Mouse (Mus musculus) brain, embryonic 18.5 days (tissue): ENCODE measurements around the gene Wrnip1.

Experiments
- DNase-seq: peaks from one replicate; pipeline ENCODE4 v3.0.0-alpha.2; 2012; ENCODE audit warnings: low read depth, low spot score

Wrnip1 gene

DNA sequence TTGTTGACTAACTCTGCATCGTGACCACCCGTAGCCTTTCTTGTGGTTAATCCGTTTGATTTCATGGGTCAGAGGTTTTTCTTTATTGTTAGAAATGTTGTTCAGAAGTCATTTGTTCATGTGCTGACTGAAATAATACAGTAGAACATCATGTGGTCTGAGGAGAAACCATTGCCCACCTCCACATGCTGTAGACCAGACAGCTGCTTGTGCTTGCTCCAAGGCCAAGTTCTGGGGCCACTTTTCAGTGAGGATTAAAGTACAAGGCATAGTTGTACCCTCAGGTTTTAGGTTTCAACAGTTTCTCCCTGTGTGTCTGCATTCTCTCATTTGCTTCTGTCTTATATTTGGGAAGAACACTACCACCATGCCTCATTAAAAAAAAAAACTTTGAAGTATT is 5.8 kb downstream of the Wrnip1 start:
- no peak for DNase-seq

DNA sequence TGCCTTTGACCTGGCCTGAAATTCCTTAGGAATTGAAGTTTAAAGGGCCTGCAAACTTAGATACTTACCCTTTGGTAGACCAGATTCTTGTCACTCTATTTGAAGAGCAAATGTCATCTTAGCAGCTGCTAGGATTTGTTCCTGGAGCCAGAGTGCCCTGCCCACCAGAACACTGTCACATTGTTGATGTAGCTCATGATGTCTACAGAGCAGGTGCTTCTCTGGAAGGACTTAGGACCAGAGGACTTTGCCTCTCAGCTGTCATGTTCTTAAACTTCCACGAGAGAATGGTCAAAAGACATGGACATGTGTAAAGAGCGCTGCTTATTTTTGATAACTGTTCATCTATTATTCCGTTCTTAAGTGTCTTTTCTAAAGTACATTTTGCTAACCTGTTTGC is 17.4 kb downstream of the Wrnip1 start:
- no peak for DNase-seq

DNA sequence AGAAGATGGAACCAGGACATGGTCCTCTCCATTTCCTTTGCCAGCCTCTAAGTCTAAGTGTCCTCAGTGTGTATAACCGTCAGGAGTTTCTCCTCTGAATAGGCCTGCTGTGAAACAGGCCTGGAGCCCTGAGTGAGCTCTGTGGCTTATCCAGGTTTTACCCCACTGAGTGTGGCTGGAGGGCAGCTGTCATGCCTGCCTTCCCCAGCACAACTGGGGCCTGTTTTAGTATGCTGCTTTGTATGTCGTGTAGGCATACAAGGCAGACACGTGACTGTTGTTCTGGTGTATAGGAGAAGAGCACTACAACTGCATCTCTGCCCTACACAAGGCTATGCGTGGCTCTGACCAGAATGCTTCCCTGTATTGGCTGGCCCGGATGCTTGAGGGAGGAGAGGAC is 18.1 kb downstream of the Wrnip1 start:
- no peak for DNase-seq

DNA sequence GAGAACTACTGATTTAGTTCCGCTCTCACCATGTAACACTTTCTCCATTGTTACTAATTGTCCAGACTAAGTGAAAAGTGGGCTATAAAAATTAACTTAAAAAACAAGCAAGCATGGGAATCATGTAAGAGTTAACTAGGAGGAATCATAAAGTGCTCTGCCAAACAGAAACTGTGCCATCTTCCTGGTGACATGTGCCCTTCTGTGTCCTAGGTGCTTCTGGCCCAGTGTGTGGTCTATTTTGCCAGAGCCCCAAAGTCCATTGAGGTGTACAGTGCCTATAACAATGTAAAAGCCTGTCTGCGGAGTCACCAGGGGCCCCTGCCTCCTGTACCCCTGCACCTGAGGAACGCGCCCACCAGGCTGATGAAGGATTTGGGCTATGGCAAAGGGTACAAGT is 19.8 kb downstream of the Wrnip1 start:
- no peak for DNase-seq

DNA sequence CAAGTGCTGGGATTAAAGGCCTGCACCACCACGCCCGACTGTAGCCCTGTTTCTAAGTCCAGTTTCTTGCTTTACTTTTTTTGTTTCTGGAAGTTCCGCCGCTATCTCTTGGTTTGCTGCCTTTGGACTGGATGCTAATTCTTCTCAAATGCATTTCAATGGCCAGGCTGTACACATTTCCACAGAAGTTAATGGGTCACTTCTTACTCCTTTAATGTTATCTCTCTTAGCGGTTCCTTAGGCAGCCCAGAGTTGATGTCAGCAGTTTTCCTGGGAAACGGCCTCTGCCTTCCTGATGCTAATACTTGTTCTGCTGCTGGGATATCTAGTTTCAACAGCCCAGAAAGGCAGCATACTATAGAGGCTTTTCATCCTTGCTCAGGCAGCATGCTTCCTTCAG is 21.3 kb downstream of the Wrnip1 start:
- no peak for DNase-seq

DNA sequence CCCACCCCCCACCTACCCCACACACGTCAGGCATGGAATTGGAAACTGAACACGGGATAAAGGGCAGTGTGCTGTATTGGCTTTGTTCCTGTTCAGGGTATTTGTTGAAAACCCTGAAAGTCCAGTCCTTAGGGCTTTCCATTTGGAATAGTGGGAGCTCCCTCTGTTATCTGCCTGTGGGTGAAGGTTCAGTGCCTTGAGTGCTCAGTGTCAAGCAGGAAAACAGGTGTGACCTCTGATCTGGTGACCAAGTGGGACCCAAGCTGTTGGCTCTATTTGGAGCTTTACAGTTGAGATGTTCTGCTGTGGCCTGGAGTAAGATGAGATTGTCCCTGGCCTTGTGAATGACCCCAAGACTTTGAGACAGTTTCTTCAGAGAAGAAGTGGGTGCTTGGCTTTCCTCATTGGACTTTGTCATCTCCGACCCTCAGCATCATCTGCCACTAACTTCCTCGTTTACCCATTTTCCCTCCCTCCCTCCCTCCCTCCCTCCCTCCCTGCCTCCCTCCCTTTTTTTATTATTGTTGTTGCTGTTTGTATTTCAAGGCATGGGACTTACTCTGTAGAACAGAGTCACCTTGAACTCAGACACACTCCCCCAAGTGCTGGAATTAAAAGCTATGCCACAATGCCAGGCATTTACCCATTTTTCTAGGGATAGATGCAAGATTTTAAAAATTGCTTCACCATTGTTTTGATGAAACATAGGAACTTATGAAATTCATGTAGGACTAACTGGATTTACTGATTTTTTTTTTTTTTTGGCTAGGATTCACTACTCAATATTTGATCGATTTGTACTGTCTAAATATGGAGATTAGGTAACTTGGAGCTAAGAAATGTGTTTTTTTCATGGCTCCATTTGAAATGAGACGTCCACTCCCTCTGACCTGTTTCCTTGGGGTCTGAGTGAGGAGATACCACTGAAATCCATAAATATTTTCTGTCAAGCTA is 22.8 kb downstream of the Wrnip1 start:
- DNase-seq, result no peak

DNA sequence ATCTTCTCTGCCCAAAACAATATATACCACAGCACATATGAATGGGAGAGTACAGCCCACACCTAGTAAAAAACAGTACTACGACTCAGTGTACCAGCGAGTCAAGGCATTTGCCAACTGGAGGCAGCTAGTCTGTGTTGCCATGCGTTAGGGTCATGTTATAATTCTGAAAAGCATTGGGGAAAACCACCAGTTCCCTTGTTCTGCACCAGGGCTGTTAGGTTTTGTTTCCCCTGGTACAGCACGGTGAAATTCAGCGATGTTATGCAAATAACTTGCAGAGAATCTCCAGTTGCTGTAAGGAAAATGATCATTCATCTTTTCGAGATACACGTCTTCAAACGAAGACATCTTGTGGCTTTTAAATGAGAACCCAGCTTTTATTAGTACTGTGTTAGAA is 23.7 kb downstream of the Wrnip1 start:
- no peak for DNase-seq

DNA sequence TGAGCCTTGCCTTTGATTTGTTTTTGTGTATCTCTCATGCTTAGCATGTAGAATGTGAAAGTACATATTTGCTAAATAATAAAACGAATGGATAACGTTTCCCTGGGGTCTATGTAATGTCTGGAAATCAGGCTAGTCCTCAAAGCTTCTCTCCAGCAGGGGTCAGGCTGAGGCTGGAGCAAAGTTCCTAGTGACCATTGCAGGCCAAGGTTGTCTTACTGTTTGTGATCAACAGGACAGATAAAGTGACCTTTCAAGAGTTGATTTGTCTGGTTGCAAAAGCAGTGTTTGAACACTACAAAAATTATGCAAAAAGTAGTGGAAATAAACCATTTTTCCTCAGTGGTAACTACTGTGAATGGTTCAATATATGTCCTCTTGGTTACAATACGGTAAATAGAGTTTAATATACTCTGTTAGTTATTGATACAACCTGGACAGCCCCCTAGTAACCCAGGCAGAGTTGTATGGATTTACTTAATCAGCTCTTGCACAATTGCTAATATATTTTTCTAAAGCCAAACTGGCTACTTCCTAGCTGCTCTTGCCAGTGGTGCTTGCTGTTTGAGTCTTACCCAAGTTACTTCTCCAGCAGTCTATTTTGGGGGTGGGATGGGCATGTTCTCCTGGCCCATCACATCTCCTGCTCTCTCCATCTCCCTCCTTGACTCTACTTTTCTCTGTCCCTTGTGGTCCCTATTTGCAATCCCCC is 25.4 kb downstream of the Wrnip1 start:
- no peak for DNase-seq

DNA sequence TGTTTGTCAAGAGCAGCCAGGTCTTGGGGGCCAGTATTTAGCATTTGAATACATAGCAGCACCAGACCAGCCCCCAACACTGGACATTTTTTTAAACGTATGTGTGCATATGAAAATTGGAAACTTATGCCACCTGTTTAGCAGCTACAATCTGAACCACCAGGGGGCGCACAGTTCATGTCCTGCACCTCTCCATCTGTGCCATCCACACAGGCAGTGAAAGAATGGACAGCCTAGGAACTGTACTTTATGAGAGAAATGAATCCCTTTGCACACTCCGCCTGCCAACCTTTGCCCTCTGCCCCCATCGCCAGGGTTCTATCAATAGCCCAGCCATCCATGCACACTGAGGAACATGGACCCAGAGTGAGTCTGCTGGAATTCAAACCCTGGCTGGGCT is 26.1 kb downstream of the Wrnip1 start:
- DNase-seq, result no peak

DNA sequence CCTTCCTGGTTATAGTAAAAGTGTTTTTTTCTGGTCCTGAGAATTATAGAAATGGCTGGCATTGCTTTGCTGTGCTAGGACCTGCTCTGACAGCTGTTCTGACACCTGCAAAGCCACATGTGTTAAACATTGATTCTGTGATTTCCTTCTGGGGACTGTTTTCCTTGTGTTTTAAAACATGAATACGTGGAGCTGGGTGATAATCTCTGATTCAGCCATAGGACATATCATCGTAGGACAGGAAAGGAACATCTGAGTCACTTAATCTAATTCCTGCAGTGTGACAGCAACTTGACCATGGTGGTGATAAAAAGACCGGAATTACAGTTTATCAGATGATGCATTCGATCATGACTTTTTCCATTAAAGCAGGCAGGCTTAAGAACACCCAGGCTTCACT is 27.0 kb downstream of the Wrnip1 start:
- no peak for DNase-seq

DNA sequence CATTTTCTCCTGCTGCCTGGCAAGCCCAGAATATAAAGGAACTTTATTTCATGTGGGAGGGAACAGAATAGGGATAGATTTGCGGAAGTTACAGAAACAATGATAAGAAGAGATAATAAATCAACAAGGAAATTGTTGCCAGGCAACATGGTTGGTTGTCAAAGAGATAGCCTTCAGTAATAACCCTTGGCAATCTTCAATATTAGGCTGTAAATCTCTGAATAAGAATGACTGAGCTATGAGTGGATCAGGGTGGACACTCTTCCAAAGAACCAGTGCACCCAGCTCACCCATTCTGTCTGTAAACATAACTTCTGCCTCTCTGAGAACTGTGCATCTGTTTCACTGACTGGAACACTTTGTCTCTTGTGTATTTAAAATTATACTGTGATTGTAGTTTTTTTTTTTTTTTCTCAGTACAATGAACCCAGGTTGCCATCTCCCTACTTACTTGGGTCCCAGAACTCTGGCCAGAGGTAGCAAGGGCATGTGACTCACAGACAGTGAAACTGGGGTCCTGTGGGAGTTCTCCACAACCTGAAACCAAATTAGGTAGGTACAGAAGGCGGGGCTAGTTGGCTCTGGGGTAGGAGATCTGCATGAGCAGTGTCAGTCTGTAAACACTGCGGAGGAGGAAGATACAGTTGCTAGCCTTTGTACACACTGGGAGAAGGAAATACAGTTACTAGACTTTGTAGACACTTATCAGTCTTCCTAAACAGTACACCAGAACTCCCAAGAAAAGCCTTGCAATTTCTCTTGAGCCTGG is 29.9 kb downstream of the Wrnip1 start:
- no peak for DNase-seq

DNA sequence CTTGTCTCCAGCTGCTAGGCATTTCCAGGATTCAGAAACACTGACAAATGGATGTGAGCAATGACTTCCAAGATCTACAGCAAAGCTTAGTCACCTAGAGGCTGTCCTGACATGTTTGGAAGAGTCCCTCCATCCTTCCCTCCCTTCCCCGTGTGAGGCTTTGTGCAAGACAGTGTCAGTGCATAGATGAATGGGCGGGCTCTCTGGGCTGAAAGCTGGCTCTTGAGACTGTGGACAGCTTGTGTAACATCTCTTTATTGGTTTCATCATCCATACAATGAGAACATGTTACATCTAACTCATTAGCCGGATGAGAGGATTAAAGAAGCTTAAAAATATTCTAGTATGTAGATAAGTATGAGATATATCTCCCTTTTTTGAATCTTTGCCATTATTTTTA is 30.9 kb downstream of the Wrnip1 start:
- no peak for DNase-seq

DNA sequence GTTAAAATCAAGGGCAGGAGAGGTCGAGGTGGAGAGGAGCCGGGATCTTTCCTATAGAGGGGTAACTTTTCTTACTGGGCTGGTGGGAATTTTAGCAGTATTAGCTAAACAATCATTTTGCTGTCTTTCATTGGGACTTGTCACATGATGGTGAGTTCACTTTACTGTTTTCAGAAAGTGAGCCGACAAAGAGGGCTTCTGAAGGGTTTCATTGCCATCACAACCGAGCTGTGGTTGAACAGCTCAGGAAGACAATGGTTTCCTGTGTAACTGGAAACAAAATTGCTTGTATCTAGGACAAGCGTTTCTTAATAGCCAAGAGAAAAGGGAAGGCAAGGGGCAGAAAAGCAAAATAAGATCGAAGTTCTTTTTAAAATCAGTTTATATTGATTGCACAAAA is 31.4 kb downstream of the Wrnip1 start:
- DNase-seq, result no peak

DNA sequence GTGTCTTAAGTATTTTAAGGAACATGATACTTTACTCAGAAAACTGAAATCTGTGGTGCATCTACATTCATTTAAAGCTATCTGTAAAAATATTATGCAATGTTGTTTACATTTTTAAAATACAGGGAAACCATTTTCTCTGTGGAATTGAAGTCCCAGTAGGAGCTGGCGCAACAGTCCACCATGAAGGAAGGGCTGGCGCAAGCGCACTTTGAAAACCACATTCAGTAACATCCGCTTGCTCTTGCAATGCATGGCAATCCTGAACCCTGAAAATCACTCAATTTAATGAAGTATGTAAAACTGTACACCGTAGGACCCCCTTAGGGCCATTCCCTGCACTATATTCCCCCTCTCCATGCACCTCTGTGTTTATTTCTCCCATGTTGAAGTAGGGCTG is 32.7 kb downstream of the Wrnip1 start:
- no peak for DNase-seq

DNA sequence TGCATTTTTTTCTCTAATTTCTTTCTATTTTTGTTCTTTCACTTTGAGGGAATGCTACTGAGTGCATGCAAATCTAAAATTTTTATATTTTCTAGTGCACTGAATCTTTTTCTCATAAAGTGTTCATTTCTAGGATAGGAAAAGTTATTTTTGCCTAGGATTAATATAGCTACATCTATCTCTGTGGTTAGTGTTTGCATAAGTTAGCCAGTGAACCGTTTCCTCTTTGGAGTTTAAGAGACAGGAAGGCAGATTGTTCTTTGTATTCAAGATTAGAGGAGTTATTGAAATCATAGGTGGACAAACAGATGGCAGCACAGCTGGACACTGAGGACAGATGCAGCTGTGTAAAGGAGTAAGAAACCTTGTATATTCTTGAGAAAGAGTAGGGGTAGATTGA is 37.5 kb downstream of the Wrnip1 start:
- DNase-seq, result no peak

DNA sequence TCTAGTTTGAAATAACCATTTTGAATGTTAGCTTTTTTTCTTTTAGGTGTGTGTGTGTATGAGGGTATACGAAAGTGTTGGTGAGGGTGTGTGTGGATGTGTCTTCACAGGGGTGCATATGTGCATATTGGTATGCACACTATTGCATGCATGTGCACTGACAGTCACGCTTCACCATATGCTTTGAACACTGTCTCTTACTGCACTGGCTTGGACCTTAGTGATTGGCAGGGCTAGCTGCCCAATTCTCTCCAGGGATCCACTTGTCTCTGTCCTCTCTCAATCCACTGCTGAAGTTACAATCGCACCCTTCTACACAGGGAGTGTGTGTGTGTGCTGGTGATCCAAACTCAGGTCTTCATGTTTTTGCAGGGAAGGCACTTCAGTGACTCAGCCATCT is 39.5 kb downstream of the Wrnip1 start:
- DNase-seq, result no peak

DNA sequence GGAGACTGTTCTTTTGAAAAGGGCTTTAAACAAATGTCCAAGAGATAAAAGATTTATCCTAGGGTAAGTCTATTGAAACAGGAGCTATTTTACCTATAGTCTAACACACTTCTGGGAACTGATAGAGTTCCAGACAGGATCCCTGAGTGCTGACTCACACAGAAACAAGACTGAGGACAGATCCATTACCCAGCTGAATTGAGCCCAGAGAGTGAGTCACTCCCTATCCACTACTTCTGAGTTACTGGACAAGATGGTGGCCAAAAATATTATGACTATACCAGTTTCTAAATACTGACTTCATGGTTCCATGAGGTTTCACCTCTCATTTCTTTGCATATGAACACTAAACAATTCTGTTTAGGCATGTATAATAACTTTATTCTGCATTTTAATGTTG is 44.4 kb downstream of the Wrnip1 start:
- no peak for DNase-seq

DNA sequence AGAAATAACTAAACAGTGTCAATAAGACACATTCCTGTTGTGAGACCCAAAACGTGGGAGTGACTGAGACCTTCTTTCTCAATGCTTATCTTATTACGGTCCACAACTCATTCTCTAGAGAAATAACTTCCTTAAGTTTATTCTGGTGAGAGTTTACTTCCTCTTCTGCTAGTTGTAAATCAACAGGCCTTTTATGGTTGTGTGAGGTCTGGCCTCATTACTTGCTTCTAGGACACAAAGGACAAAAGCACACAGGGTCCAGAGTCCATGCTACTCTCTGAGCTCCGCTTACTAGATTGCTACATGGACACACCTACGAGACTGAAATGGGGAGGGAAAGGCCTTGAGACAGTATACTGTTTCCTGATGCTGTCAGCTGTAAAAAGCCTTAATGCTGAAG is 47.3 kb downstream of the Wrnip1 start:
- DNase-seq, result no peak

DNA sequence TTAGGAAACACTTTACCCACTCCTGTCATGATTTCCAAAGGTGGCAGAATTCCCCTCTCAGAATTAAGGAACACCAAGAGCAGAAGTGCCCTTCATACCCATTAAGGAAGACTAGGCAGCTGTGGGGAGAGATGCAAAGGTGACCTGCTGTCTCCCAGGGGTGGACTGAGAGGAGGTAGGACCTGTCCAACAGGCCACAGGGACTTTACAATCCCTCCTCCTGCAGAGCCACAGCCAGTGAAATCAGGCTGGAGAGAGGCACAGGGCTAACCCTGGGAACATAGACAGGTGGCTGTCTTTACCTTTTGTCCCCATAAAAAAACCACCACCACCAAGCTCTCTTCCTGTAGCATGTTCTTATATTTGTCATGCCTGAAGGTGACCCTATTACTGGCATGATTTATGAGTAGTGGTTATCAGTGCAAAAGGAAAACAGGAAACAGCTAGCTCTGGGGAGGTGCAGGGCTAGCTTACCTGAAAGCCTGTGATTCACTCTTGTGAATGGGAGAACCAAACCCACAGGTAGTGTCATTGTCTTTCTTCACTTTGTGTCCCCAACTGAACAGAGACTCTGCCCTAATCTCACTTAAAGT is 47.8 kb downstream of the Wrnip1 start:
- no peak for DNase-seq

DNA sequence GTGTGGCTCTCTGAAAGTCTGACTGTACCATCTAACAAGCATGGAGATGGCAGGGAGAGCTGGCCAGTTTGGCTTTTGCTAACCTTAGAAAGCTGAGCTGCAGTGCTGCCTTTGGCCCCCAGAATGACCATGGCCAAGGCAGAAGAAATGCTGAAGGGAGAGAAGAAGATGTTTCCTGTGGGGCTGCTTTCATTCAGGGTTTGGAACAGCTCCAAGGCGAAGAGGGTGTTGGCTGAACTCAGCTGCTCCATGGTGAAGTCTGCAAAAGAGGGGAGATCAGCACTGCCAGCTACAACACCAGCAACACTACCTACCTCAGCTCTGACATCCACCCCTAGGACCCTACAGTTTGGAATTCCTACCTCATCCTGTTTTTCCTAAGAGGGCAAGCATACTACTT is 48.3 kb downstream of the Wrnip1 start:
- no peak for DNase-seq

DNA sequence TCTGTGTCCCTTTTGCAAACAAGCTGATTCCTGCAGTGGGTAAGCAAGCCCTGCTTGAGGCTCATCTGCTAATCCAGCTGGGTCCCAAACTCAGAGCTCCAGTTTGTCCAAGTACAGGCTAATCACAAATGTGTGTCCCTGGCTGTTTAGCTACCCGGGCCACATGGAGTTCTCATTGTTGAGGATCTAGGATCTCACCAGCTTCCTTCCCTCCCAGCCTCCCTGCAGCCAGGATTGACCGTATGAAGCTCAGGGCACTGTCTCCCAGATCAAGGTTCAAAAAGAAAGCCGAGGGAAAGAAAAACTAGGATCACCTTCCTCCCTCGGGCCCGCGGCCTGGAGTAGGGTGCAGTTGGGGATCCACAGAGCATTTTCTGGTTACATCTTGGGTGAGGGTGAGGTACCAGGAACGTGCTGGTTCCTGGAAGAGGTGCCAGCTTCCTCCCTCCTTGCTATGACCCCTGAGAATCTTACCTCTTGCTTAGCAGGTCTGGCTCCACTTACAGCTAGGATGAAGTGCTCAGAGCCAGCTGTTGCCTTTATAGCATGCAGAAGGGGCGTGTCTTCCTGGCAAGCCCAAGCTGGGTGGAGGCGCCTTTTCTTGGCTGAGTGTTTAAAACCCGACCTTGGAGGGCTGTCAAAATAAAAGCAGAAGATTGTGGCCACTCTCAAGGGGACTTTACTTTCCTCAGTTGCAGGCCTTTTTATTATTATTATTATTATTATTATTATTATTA is 49.0 kb downstream of the Wrnip1 start, which contains the start of gene Serpinb1a:
Gene Serpinb1a (minus strand): TSS at position 518 of the 737 bp plus-strand sequence.
- no peak for DNase-seq
